Mouse (Mus musculus): ENCODE results near the gene Cacna1c.

DNA sequence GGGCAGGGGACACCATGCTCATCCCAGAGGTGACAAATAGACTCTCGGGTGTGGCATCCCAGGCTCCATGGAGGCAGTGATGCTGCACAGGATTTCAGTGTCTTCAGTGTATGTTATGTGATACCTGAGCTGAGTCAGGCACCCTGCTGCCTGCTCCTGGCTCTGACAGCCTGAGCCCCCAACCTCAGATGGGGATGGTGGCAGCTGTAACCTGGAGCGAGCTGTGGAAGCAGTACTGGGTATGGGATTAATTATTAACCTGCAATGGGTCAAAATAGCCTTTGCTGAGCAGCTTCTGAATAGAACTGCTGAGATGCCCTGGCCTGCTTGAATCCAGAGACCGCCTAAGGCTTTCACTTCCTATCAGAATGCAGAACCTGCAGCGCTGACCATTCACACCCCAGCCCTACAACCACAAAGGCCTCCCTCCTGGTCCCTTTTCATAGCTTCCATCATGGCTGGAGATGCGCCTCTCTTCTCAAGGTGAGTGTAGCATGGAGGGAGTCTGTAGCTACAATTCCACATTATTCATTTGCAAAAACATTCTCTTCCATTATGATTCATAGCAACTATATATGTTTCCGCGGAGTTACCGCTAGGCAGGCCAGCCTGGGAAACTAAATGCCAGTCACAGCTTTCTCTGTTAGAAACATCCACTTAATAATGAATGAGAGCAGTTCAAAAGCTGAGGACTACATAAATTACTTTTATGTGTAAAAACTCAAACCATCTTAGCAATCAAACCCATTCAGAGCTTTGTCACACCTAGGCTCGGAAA, 206.0 kb downstream of the Cacna1c start:
- no peak for TF ChIP-seq CTCF (IDR thresholded peaks at IDR 0.05; ENCODE audit: borderline replicate concordance, extremely low read depth, insufficient read depth, insufficient read length)
- TF ChIP-seq POLR2A (IDR thresholded peaks at IDR 0.05; ENCODE audit: borderline replicate concordance, extremely low read depth, insufficient read depth, insufficient read length, poor library complexity, severe bottlenecking): no peak
